Mouse (Mus musculus): ENCODE results near the gene Klhl33. TPM values are rescaled to one million over a fixed set of nuclear protein-coding genes. Genes with fewer than 3 reads are reported as not detected.
"Not testable (repeated sequence)": the region's sequence is repeated elsewhere in the genome, so short reads cannot be mapped to it uniquely, and the experiment has no call there.

Klhl33 gene
- polyA plus RNA-seq, 1 experiment from 2014 or later, result 0.44 TPM

DNA sequence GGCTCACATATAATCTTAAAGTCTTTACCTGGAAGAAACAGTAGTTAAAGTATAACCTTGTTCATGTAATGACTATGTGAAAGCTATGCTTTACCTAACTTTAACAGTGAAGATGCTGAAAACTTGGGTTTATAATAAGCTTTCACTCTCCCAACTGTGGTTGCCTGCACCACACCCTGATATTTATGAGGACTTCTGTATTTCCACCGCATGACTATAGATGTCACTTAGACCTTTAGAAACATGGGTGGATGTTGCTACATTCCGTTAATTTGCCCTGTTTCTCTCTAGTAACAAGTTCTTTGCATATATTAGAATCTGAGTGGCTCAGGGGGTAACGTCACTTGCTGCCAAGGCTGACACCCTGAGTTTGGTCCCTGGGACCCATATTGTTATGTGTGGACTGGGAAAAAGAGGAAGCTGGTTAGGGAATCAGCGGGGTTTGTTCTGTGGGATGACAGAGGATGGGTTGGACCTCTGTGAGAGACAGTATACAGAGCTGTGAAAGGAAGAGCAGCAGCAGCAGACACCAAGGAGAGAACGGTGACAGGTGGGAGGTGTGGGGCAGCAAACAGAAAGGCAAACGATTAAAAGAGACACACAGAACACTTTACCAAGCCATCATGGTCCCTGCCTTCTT is 21.6 kb downstream of the Klhl33 start:
- DNase-seq (ENCODE audit: low read depth, low spot score) (no peak), ATAC-seq (no peak)
- H3K27me3 ChIP-seq, result no peaks in the 10 kb centered on the region
- in situ Hi-C loops (cut with MboI; ENCODE audit: low pct_unique_long_range_greater_than_20kb), result no loop called here
- no peak for TF ChIP-seq CTCF (IDR thresholded peaks at IDR 0.05)
- ChIA-PET CTCF (interaction anchor here (0.8 to 2.4 kb wide), 2 partner anchors 9 to 55 kb away, joined by 3 to 9 read pairs; no protein-coding TSS in a partner anchor), POLR2A (no interaction called here)

- no peak for TF ChIP-seq CTCF (IDR thresholded peaks at IDR 0.05)
- in situ Hi-C loops (cut with MboI; ENCODE audit: low pct_unique_long_range_greater_than_20kb), result no loop called here
- no peak for DNase-seq (ENCODE audit: low read depth, low spot score)
- POLR2A ChIA-PET, result no interaction called here
- ATAC-seq, result no peak
- no peaks in the 10 kb centered on the region for H3K27me3 ChIP-seq
- CTCF ChIA-PET, result interaction anchor here (2.4 kb wide), 1 partner anchor 10 kb away, joined by 9 read pairs; no protein-coding TSS in a partner anchor
These were observed 22.1 kb downstream of the Klhl33 start for GRCm38 (mm10) chr14:50875175-50875574.

- POLR2A ChIA-PET, result no interaction called here
- in situ Hi-C loops (cut with MboI; ENCODE audit: low pct_unique_long_range_greater_than_20kb), result no loop called here
- ATAC-seq, result no peak
- H3K27me3 ChIP-seq, result no peaks in the 10 kb centered on the region
- CTCF ChIA-PET, result no interaction called here
- TF ChIP-seq CTCF (IDR thresholded peaks at IDR 0.05), result peak; percentile 8
- no peak for DNase-seq (ENCODE audit: low read depth, low spot score)
These were observed 26.0 kb downstream of the Klhl33 start for GRCm38 (mm10) chr14:50871284-50871683.

- DNase-seq (ENCODE audit: low read depth, low spot score) (no peak), ATAC-seq (peak; percentile 13)
- H3K27me3 ChIP-seq, result no peaks in the 10 kb centered on the region
- in situ Hi-C loops (cut with MboI; ENCODE audit: low pct_unique_long_range_greater_than_20kb), result no loop called here
- ChIA-PET CTCF (no interaction called here), POLR2A (interaction anchor here (0.7 kb wide), 1 partner anchor 25 kb away, joined by 3 read pairs; no protein-coding TSS in a partner anchor)
- TF ChIP-seq CTCF (IDR thresholded peaks at IDR 0.05), result no peak
These were observed 26.5 kb downstream of the Klhl33 start for GRCm38 (mm10) chr14:50870805-50871143.

DNA sequence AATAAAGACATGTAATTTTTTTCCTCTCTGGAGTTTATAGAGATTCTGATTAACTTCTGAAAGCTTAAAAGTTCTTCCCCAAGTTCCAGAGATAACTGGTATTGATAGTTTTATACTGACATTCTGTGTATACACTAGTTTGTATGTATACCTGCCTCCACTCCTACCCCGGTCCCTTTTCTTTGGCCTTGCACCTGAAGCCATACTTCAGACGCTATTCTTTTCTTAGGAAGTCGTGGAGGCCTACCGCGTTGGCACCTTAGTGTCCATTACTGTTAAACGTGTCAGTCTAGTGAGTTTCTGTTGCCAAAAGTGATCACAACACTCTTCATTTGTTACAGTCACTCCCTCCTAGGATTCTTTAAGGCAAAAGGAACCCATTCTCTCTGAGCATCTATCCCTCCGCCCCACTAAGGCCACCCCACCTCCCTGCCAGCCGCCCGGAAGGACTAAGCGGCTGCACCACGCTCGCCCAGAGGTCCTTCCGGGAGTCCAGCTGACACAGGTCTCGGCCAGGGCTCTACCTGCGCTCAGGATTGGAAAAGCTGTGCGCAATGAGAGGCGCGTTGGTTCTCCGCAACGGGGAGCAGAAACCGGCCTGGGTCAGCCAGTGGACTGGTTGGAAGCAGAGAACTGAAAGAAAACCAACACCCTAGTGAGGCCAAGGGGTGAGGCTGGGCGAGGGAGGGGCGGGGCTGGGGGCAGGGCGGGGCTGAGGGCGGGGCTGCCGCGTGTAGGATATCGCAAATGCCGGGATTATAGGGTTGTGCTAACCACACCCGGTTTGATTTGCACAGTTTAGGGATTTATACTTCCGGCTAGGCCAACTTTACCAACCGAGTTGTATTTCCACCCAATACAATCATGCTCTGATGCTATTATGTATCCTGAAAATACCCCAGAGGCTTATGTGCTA is 27.2 kb downstream of the Klhl33 start, which contains the start of gene Tep1:
Gene Tep1, minus strand, starts transcription at position 672 of the 916 bp plus-strand sequence.
- CTCF ChIA-PET, result no interaction called here
- TF ChIP-seq CTCF (IDR thresholded peaks at IDR 0.05), result no peak
- H3K27me3 ChIP-seq, result no peaks in the 10 kb centered on the region
- in situ Hi-C loops (cut with MboI; ENCODE audit: low pct_unique_long_range_greater_than_20kb), result no loop called here
- POLR2A ChIA-PET, result interaction anchor here (0.7 kb wide), 2 partner anchors 26 to 44 kb away, joined by 3 read pairs; no protein-coding TSS in a partner anchor
- DNase-seq (ENCODE audit: low read depth, low spot score) (peak; percentile 30), ATAC-seq (peak; percentile 86)

GRCm38 (mm10) chr14:50868656-50869055 is 28.7 kb downstream of the Klhl33 start:
- in situ Hi-C loops (cut with MboI; ENCODE audit: low pct_unique_long_range_greater_than_20kb), result no loop called here
- no peaks in the 10 kb centered on the region for H3K27me3 ChIP-seq
- ChIA-PET POLR2A (no interaction called here), CTCF (no interaction called here)
- ATAC-seq, result no peak
- no peak for DNase-seq (ENCODE audit: low read depth, low spot score)
- no peak for TF ChIP-seq CTCF (IDR thresholded peaks at IDR 0.05)

GRCm38 (mm10) chr14:50868211-50868610 is 29.1 kb downstream of the Klhl33 start:
- ATAC-seq (no peak), DNase-seq (ENCODE audit: low read depth, low spot score) (no peak)
- in situ Hi-C loops (cut with MboI; ENCODE audit: low pct_unique_long_range_greater_than_20kb), result no loop called here
- no peak for TF ChIP-seq CTCF (IDR thresholded peaks at IDR 0.05)
- H3K27me3 ChIP-seq, result no peaks in the 10 kb centered on the region
- ChIA-PET CTCF (no interaction called here), POLR2A (no interaction called here)

DNA sequence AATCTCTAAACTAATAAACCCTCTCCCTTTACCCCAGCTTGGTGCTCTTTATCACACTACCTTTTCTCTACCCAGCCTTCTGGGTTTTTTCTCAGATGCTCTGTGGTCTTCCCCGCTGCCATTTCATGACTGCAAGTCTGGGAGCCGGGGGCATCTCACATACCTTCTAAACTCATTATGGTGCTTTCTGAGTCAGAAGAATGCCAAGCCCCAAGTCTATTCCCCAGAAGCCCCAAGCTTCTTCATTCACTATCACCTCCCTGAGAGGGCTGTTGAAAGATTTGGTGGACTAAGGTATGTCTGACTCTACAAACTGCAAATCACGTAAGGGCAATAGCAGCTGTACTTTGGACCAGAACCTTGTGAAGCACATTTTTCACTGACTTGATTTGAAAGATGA is 30.3 kb downstream of the Klhl33 start:
- ATAC-seq, result no peak
- in situ Hi-C loops (cut with MboI; ENCODE audit: low pct_unique_long_range_greater_than_20kb), result no loop called here
- H3K27me3 ChIP-seq, result no peaks in the 10 kb centered on the region
- ChIA-PET CTCF (no interaction called here), POLR2A (no interaction called here)
- DNase-seq (ENCODE audit: low read depth, low spot score), result no peak
- no peak for TF ChIP-seq CTCF (IDR thresholded peaks at IDR 0.05)

GRCm38 (mm10) chr14:50865005-50865404 is 32.3 kb downstream of the Klhl33 start:
- in situ Hi-C loops (cut with MboI; ENCODE audit: low pct_unique_long_range_greater_than_20kb); DNase-seq (ENCODE audit: low read depth, low spot score); CTCF ChIA-PET: not testable (repeated sequence)

DNA sequence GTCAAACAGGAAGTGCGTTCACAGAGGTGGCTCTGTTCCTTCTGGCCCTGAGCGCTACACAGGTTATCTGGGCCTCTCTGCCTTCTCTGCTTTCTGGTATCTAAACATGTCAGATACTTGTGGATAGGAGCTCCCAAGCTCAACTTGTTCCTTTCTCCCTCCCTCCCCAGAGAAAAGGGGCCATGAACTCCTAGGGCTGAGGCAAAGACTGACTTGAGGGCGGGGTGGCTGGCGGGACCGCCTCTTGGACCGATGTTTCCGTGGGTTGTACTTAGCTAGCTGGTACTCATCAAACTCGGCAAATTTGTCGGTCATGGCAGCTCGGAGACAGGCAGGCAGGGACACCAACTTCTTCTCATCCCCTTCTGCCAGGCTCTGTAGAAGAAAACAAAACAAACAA is 34.7 kb downstream of the Klhl33 start:
- DNase-seq (ENCODE audit: low read depth, low spot score) (no peak), ATAC-seq (no peak)
- CTCF ChIA-PET, result no interaction called here
- TF ChIP-seq CTCF (IDR thresholded peaks at IDR 0.05), result no peak
- in situ Hi-C loops (cut with MboI; ENCODE audit: low pct_unique_long_range_greater_than_20kb), result no loop called here
- no peaks in the 10 kb centered on the region for H3K27me3 ChIP-seq
- POLR2A ChIA-PET, result no interaction called here

More at GRCm38 (mm10) chr14:50865005-50865404, 32.3 kb downstream of the Klhl33 start:
- POLR2A ChIA-PET, result interaction anchor here (0.6 kb wide), 1 partner anchor 24 kb away, joined by 5 read pairs; no protein-coding TSS in a partner anchor
- H3K27me3 ChIP-seq, ATAC-seq: not testable (repeated sequence)

- CTCF ChIA-PET, result no interaction called here
- no peak for TF ChIP-seq CTCF (IDR thresholded peaks at IDR 0.05)
- H3K27me3 ChIP-seq, result no peaks in the 10 kb centered on the region
- no peak for ATAC-seq
- in situ Hi-C loops (cut with MboI; ENCODE audit: low pct_unique_long_range_greater_than_20kb), result no loop called here
- POLR2A ChIA-PET, result no interaction called here
- DNase-seq (ENCODE audit: low read depth, low spot score), result no peak
These were observed 41.5 kb downstream of the Klhl33 start for GRCm38 (mm10) chr14:50855788-50856187.

Other genes starting within 250 kb of the Klhl33 start
- not detected for gene Olfr747, start 204.3 kb downstream of the Klhl33 start, polyA plus RNA-seq (2021)
- not detected for gene Olfr748, start 190.1 kb downstream of the Klhl33 start, polyA plus RNA-seq (2021)
- not detected for gene Olfr749, start 152.4 kb downstream of the Klhl33 start, polyA plus RNA-seq (2021)
- gene Ttc5, start 112.0 kb downstream of the Klhl33 start, polyA plus RNA-seq (2021), result 62.0 TPM
- 0.04 TPM for gene Ccnb1ip1, start 89.8 kb downstream of the Klhl33 start, polyA plus RNA-seq (2021)
- gene Parp2, start 89.7 kb downstream of the Klhl33 start, polyA plus RNA-seq (2021), result 28.0 TPM
- gene Tep1, start 26.9 kb downstream of the Klhl33 start, polyA plus RNA-seq (2021), result 19.6 TPM
- 54.3 TPM for gene Osgep, start 27.4 kb upstream of the Klhl33 start, polyA plus RNA-seq (2021)
- gene Apex1, start 27.5 kb upstream of the Klhl33 start, polyA plus RNA-seq (2021), result 115 TPM
- gene Pip4p1, start 33.3 kb upstream of the Klhl33 start, polyA plus RNA-seq (2021), result 71.0 TPM
- 53.3 TPM for gene Pnp, start 33.6 kb upstream of the Klhl33 start, polyA plus RNA-seq (2021)
- gene Gm49342, start 47.0 kb upstream of the Klhl33 start, polyA plus RNA-seq (2021), result 31.5 TPM
- gene Pnp2, start 58.5 kb upstream of the Klhl33 start, polyA plus RNA-seq (2021), result 2.9 TPM
- not detected for gene Rnase10, start 110.2 kb upstream of the Klhl33 start, polyA plus RNA-seq (2021)
- gene Rnase9, start 144.4 kb upstream of the Klhl33 start, polyA plus RNA-seq (2021), result not detected
- not detected for gene Rnase11, start 152.7 kb upstream of the Klhl33 start, polyA plus RNA-seq (2021)
- gene Rnase12, start 160.2 kb upstream of the Klhl33 start, polyA plus RNA-seq (2021), result not detected
- not detected for gene Olfr750, start 176.9 kb upstream of the Klhl33 start, polyA plus RNA-seq (2021)
- gene Rnase4, start 193.6 kb upstream of the Klhl33 start, polyA plus RNA-seq (2021), result 45.7 TPM
- gene Ang, start 193.6 kb upstream of the Klhl33 start, polyA plus RNA-seq (2021), result 1.3 TPM
- not detected for gene Eddm3b, start 216.9 kb upstream of the Klhl33 start, polyA plus RNA-seq (2021)
- gene Rnase6, start 226.4 kb upstream of the Klhl33 start, polyA plus RNA-seq (2021), result not detected
- gene Rnase1, start 249.3 kb upstream of the Klhl33 start, polyA plus RNA-seq (2021), result not detected

Measured in Patski (cell line).